Mouse (Mus musculus) kidney, embryonic 15.5 days (tissue): Measurements from ENCODE around the gene B4gat1. TPM values are rescaled to one million over a fixed set of nuclear protein-coding genes. Genes with fewer than 3 reads are reported as not detected.

Experiments used
- polyA plus RNA-seq: library from polyadenylated mRNA; unstranded; fragments of >200 nt; fragmentation: Nextera tagmentation; extraction: Ambion mirVana; gene quantifications from 2 replicates; pipeline ENCODE4 v1.2.1, GENCODE M21; 2015

Gene B4gat1
- polyA plus RNA-seq, 1 experiment from 2014 or later: 51.7 TPM

Other genes starting within 250 kb of the B4gat1 start
- 66.1 and 67.6 TPM in 2 replicates for gene Rbm4, start 244.9 kb upstream of the B4gat1 start, polyA plus RNA-seq
- gene Gm21992, start 227.2 kb upstream of the B4gat1 start, polyA plus RNA-seq: 38.2 and 40.3 TPM in 2 replicates
- gene Rbm14, start 227.2 kb upstream of the B4gat1 start, polyA plus RNA-seq: 97.3 and 103 TPM in 2 replicates
- gene Ccs, start 199.5 kb upstream of the B4gat1 start, polyA plus RNA-seq: 59.3 and 64.5 TPM in 2 replicates
- gene Ccdc87, start 199.5 kb upstream of the B4gat1 start, polyA plus RNA-seq: not detected in 2 replicates
- gene Ctsf, start 183.7 kb upstream of the B4gat1 start, polyA plus RNA-seq: 48.2 and 58.1 TPM in 2 replicates
- 10.6 and 12.0 TPM in 2 replicates for gene Actn3, start 160.9 kb upstream of the B4gat1 start, polyA plus RNA-seq
- gene Zdhhc24, start 160.2 kb upstream of the B4gat1 start, polyA plus RNA-seq: 10.8 and 12.0 TPM in 2 replicates
- gene Bbs1, start 132.2 kb upstream of the B4gat1 start, polyA plus RNA-seq: 5.2 and 6.7 TPM in 2 replicates
- 96.4 and 108 TPM in 2 replicates for gene Dpp3, start 110.5 kb upstream of the B4gat1 start, polyA plus RNA-seq
- 2.9 and 3.0 TPM in 2 replicates for gene Peli3, start 95.7 kb upstream of the B4gat1 start, polyA plus RNA-seq
- gene Mrpl11, start 76.7 kb upstream of the B4gat1 start, polyA plus RNA-seq: 108 and 125 TPM in 2 replicates
- gene Npas4, start 48.5 kb upstream of the B4gat1 start, polyA plus RNA-seq: 0.18 TPM in 1 of 2 replicates, not detected in the other
- 6.0 and 7.0 TPM in 2 replicates for gene Slc29a2, start 15.0 kb upstream of the B4gat1 start, polyA plus RNA-seq
- gene AC124502.3, start 65 bp downstream of the B4gat1 start, polyA plus RNA-seq: 2.1 and 2.3 TPM in 2 replicates
- 44.0 and 51.6 TPM in 2 replicates for gene Brms1, start 2.5 kb downstream of the B4gat1 start, polyA plus RNA-seq
- gene Rin1, start 11.7 kb downstream of the B4gat1 start, polyA plus RNA-seq: 3.0 and 4.2 TPM in 2 replicates
- gene Cd248, start 29.3 kb downstream of the B4gat1 start, polyA plus RNA-seq: 50.3 and 74.1 TPM in 2 replicates
- 1.3 and 1.8 TPM in 2 replicates for gene Tmem151a, start 46.7 kb downstream of the B4gat1 start, polyA plus RNA-seq
- gene Yif1a, start 49.7 kb downstream of the B4gat1 start, polyA plus RNA-seq: 99.8 and 101 TPM in 2 replicates
- gene Cnih2, start 59.7 kb downstream of the B4gat1 start, polyA plus RNA-seq: 13.3 and 15.1 TPM in 2 replicates
- gene Rab1b, start 68.2 kb downstream of the B4gat1 start, polyA plus RNA-seq: 268 and 290 TPM in 2 replicates
- 27.5 and 27.8 TPM in 2 replicates for gene Klc2, start 79.7 kb downstream of the B4gat1 start, polyA plus RNA-seq
- 23.2 and 25.0 TPM in 2 replicates for gene Pacs1, start 234.3 kb downstream of the B4gat1 start, polyA plus RNA-seq